Mouse (Mus musculus) embryonic facial prominence, embryonic 14.5 days (tissue): ENCODE measurements at regions not wholly inside any gene's neighbourhood (a gene's known extent, or its start where the extent isn't known, plus 50 kb on each side); places are given as distances from the start of the nearest gene placed in this dataset.
A peak's percentile ranks its signal among the peaks of the same experiment; 100 is the strongest.

Experiments
- ATAC-seq: fragments of 200-750 bp; cut with Nextera tagmentation; 2 replicates; pipeline ENCODE4 v1.8.0; 2017; ENCODE audit warnings: low read depth, moderate number of reproducible peaks, moderate TSS enrichment
- DNase-seq: peaks from one replicate; pipeline ENCODE4 v3.0.0-alpha.2; 2015; ENCODE audit warnings: low spot score
- H3K27ac ChIP-seq: fragments of 300-500 bp; sonication (generic); replicated peaks from 2 replicates; pipeline ENCODE4 v1.5.1; 2014; ENCODE audit warnings: low read depth, mild to moderate bottlenecking, low read length, moderate library complexity
- H3K27me3 ChIP-seq: fragments of 300-500 bp; sonication (generic); replicated peaks from 2 replicates; pipeline ENCODE4 v1.6.1; 2014; ENCODE audit warnings: low read length; ENCODE audit not compliant: control insufficient read depth, insufficient read depth
- H3K36me3 ChIP-seq: fragments of 300-500 bp; sonication (generic); 2 replicates; pipeline ENCODE4 v1.6.1; 2014; ENCODE audit warnings: low read length, mixed read lengths; ENCODE audit not compliant: control insufficient read depth, insufficient read depth
- H3K4me1 ChIP-seq: fragments of 300-500 bp; sonication (generic); 2 replicates; pipeline ENCODE4 v1.6.1; 2014; ENCODE audit warnings: antibody characterized with exemption, low read length; ENCODE audit not compliant: control insufficient read depth, insufficient read depth
- H3K4me2 ChIP-seq: fragments of 300-500 bp; sonication (generic); 2 replicates; pipeline ENCODE4 v1.6.1; 2014; ENCODE audit warnings: low read depth, mild to moderate bottlenecking, low read length, moderate library complexity, mixed read lengths
- H3K4me3 ChIP-seq: fragments of 300-500 bp; sonication (generic); 2 replicates; pipeline ENCODE4 v1.5.1; 2014; ENCODE audit warnings: low read depth, mild to moderate bottlenecking, low read length
- H3K9ac ChIP-seq: fragments of 300-500 bp; sonication (generic); 2 replicates; pipeline ENCODE4 v1.6.1; 2014; ENCODE audit warnings: low read depth, mild to moderate bottlenecking, low read length, moderate library complexity, mixed read lengths
- H3K9me3 ChIP-seq: fragments of 300-500 bp; sonication (generic); 2 replicates; pipeline ENCODE4 v1.6.1; 2016; ENCODE audit warnings: low read length; ENCODE audit not compliant: control insufficient read depth
- WGBS: fragments of 180-500 bp; shearing (Covaris S2); extraction: QIAGEN DNeasy Blood & Tissue Kit; methylation state at CpG from one replicate; pipeline ENCODE4 v1.1.7; 2014; 5-methylcytosine and 5-hydroxymethylcytosine counted together

GRCm38 (mm10) chr6:31268057-31268456 lies 130.5 kb upstream of the Mkln1 start:
- no peak overlapping the region for H3K9ac ChIP-seq
- H3K27me3 ChIP-seq: no peaks in the 10 kb centered on the region
- H3K4me1 ChIP-seq: no peaks in the 10 kb centered on the region
- DNase-seq: peak; percentile 19
- no peaks in the 10 kb centered on the region for H3K36me3 ChIP-seq
- no peak for ATAC-seq
- no peak overlapping the region for H3K27ac ChIP-seq
- H3K9me3 ChIP-seq: no peaks in the 10 kb centered on the region
- H3K4me3 ChIP-seq: no peak overlapping the region
- 52% methylated on average over 2 of the region's 2 CpGs for WGBS
- H3K4me2 ChIP-seq: no peak overlapping the region

GRCm38 (mm10) chr6:31273816-31274215 lies 124.7 kb upstream of the Mkln1 start:
- Histone ChIP-seq H3K4me1 (no peaks in the 10 kb centered on the region), H3K9me3 (no peaks in the 10 kb centered on the region), H3K36me3 (no peaks in the 10 kb centered on the region), H3K4me3 (no peak overlapping the region), H3K4me2 (no peak overlapping the region), H3K27me3 (no peaks in the 10 kb centered on the region), H3K9ac (no peak overlapping the region), H3K27ac (no peak overlapping the region)
- ATAC-seq (no peak), DNase-seq (no peak)
- 27% methylated on average over 5 of the region's 5 CpGs for WGBS

- no peak overlapping the region for H3K9ac ChIP-seq
These were observed 124.3 kb upstream of the Mkln1 start for GRCm38 (mm10) chr6:31274236-31274635.

GRCm38 (mm10) chr6:31277792-31278191 lies 120.7 kb upstream of the Mkln1 start:
- Histone ChIP-seq H3K27me3 (no peaks in the 10 kb centered on the region), H3K9me3 (no peaks in the 10 kb centered on the region), H3K4me2 (no peak overlapping the region), H3K4me1 (no peaks in the 10 kb centered on the region), H3K36me3 (no peaks in the 10 kb centered on the region), H3K4me3 (no peak overlapping the region), H3K27ac (no peak overlapping the region), H3K9ac (no peak overlapping the region)
- ATAC-seq (no peak), DNase-seq (peak; percentile 23)
- 29% methylated on average over 9 of the region's 9 CpGs for WGBS

More at GRCm38 (mm10) chr6:31274236-31274635, 124.3 kb upstream of the Mkln1 start:
- H3K27me3 ChIP-seq: no peaks in the 10 kb centered on the region
- no peaks in the 10 kb centered on the region for H3K9me3 ChIP-seq
- H3K4me3 ChIP-seq: no peak overlapping the region
- no peaks in the 10 kb centered on the region for H3K36me3 ChIP-seq
- H3K4me1 ChIP-seq: no peaks in the 10 kb centered on the region
- no peak overlapping the region for H3K4me2 ChIP-seq
- 21% methylated on average over 11 of the region's 11 CpGs for WGBS
- DNase-seq: no peak
- H3K27ac ChIP-seq: no peak overlapping the region
- ATAC-seq: no peak

GRCm38 (mm10) chr6:31283973-31284372 lies 114.6 kb upstream of the Mkln1 start:
- Histone ChIP-seq H3K27ac (no peak overlapping the region), H3K27me3 (no peaks in the 10 kb centered on the region), H3K4me2 (no peak overlapping the region), H3K4me1 (peaks cover 10% of the 10 kb centered on the region; the same call in 1 of the 2 replicates), H3K4me3 (no peak overlapping the region), H3K9me3 (no peaks in the 10 kb centered on the region), H3K36me3 (no peaks in the 10 kb centered on the region), H3K9ac (no peak overlapping the region)
- ATAC-seq (no peak), DNase-seq (peak; percentile 10)
- WGBS: 59% methylated on average over 8 of the region's 8 CpGs

GRCm38 (mm10) chr6:31284390-31284789 lies 114.1 kb upstream of the Mkln1 start:
- ATAC-seq (no peak), DNase-seq (no peak)
- H3K9ac ChIP-seq: no peak overlapping the region
- H3K36me3 ChIP-seq: no peaks in the 10 kb centered on the region
- no peaks in the 10 kb centered on the region for H3K27me3 ChIP-seq
- WGBS: 75% methylated on average over 10 of the region's 10 CpGs
- H3K4me1 ChIP-seq: peaks cover 10% of the 10 kb centered on the region; the same call in 1 of the 2 replicates
- H3K4me3 ChIP-seq: no peak overlapping the region
- H3K27ac ChIP-seq: no peak overlapping the region
- no peaks in the 10 kb centered on the region for H3K9me3 ChIP-seq
- no peak overlapping the region for H3K4me2 ChIP-seq

GRCm38 (mm10) chr6:31285064-31285463 lies 113.5 kb upstream of the Mkln1 start:
- Histone ChIP-seq H3K4me3 (no peak overlapping the region), H3K4me1 (peaks cover 10% of the 10 kb centered on the region; the same call in 1 of the 2 replicates), H3K27me3 (no peaks in the 10 kb centered on the region), H3K4me2 (no peak overlapping the region), H3K9ac (no peak overlapping the region), H3K9me3 (no peaks in the 10 kb centered on the region), H3K27ac (no peak overlapping the region), H3K36me3 (no peaks in the 10 kb centered on the region)
- 91% methylated on average over 19 of the region's 19 CpGs for WGBS
- ATAC-seq (no peak), DNase-seq (no peak)

- H3K9ac ChIP-seq: no peak overlapping the region
- DNase-seq (peak; percentile 38), ATAC-seq (no peak)
- no peaks in the 10 kb centered on the region for H3K9me3 ChIP-seq
- 76% methylated on average over 11 of the region's 11 CpGs for WGBS
- H3K4me2 ChIP-seq: no peak overlapping the region
- no peaks in the 10 kb centered on the region for H3K36me3 ChIP-seq
- no peak overlapping the region for H3K27ac ChIP-seq
- H3K27me3 ChIP-seq: no peaks in the 10 kb centered on the region
- H3K4me1 ChIP-seq: peaks cover 10% of the 10 kb centered on the region; the same call in 1 of the 2 replicates
- H3K4me3 ChIP-seq: no peak overlapping the region
These were observed 112.4 kb upstream of the Mkln1 start for GRCm38 (mm10) chr6:31285981-31286737.

GRCm38 (mm10) chr6:31287176-31287575 lies 111.4 kb upstream of the Mkln1 start:
- WGBS: 85% methylated on average over 2 of the region's 2 CpGs
- no peak overlapping the region for H3K4me3 ChIP-seq

More at GRCm38 (mm10) chr6:31287176-31287575, 111.4 kb upstream of the Mkln1 start:
- H3K36me3 ChIP-seq: no peaks in the 10 kb centered on the region
- H3K27me3 ChIP-seq: no peaks in the 10 kb centered on the region
- ATAC-seq: no peak
- H3K9ac ChIP-seq: no peak overlapping the region
- H3K27ac ChIP-seq: no peak overlapping the region
- H3K4me2 ChIP-seq: no peak overlapping the region
- peaks cover 10% of the 10 kb centered on the region; the same call in 1 of the 2 replicates for H3K4me1 ChIP-seq
- H3K9me3 ChIP-seq: no peaks in the 10 kb centered on the region
- no peak for DNase-seq
